Mouse (Mus musculus): ENCODE measurements around the gene Sergef. TPM values are rescaled to one million over a fixed set of nuclear protein-coding genes. Genes with fewer than 3 reads are reported as not detected.

Gene Sergef
- polyA plus RNA-seq, 1 experiment from 2014 or later, result 11.6 TPM

DNA sequence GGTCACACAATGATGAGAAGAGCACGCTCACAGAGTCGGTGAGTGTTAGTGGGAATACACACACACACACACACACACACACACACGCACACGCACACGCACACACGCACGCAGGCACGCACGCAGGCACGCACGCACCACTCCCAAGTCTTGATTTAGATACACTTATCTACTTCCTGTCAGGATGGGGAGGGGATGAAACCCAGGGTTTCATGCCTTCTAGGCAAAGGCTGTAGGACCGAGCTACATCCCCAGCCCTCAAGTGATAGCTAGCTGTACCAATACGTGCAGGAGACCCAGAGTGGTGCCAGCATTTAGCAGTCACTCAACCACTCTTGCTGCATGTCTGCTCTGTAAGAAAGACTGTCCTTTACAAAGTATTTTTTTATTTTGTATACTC, 137.0 kb downstream of the Sergef start:
- no peaks in the 10 kb centered on the region for H3K27me3 ChIP-seq (ENCODE audit: control insufficient read depth, insufficient read depth, low read length)
- H3K9me3 ChIP-seq (replicated peaks; ENCODE audit: control insufficient read depth, low read length), result no peaks in the 10 kb centered on the region
- no peaks in the 10 kb centered on the region for H3K36me3 ChIP-seq (replicated peaks; ENCODE audit: control insufficient read depth, insufficient read depth, low read depth, low read length)
- H3K27ac ChIP-seq (replicated peaks; ENCODE audit: low read depth, low read length), result no peak overlapping the region
- H3K4me1 ChIP-seq (ENCODE audit: control insufficient read depth, insufficient read depth, low read length), result no peaks in the 10 kb centered on the region
- 87% methylated on average over 13 of the region's 13 CpGs for whole genome bisulfite sequencing
- H3K4me3 ChIP-seq (ENCODE audit: low read depth, low read length), result no peak overlapping the region
- DNase-seq (ENCODE audit: low spot score) (no peak), ATAC-seq (replicated peaks; ENCODE audit: insufficient number of reproducible peaks, low FRiP score, low TSS enrichment, low read depth) (no peak)
- H3K9ac ChIP-seq (replicated peaks; ENCODE audit: low read length), result no peak overlapping the region
- H3K4me2 ChIP-seq (ENCODE audit: low read depth, low read length), result no peak overlapping the region

DNA sequence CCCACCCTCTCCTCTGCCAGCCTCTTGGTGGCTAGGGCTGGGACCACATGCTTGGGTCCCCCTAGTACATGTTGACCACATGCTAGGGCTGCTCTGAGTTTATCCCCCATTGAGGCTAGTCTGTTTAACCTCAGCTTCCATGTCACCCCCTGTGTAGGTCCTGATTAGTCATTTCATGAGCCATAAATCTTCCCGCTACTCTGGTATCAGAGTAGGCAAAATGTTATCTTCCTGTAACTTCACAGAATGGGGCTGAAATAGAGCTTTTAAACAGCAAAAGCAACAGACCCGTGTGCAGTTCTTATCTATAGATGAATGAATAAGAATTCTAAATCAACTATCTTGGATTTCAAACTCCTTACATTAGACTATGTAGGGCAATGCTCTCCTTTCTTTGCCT, 138.1 kb downstream of the Sergef start:
- H3K4me3 ChIP-seq (ENCODE audit: low read depth, low read length), result no peak overlapping the region
- H3K9me3 ChIP-seq (replicated peaks; ENCODE audit: control insufficient read depth, low read length), result no peaks in the 10 kb centered on the region
- H3K27me3 ChIP-seq (ENCODE audit: control insufficient read depth, insufficient read depth, low read length), result no peaks in the 10 kb centered on the region
- no peaks in the 10 kb centered on the region for H3K4me1 ChIP-seq (ENCODE audit: control insufficient read depth, insufficient read depth, low read length)
- no peak overlapping the region for H3K27ac ChIP-seq (replicated peaks; ENCODE audit: low read depth, low read length)
- WGBS, result 92% methylated on average over 2 of the region's 2 CpGs
- no peak overlapping the region for H3K9ac ChIP-seq (replicated peaks; ENCODE audit: low read length)
- H3K36me3 ChIP-seq (replicated peaks; ENCODE audit: control insufficient read depth, insufficient read depth, low read depth, low read length), result no peaks in the 10 kb centered on the region
- ATAC-seq (replicated peaks; ENCODE audit: insufficient number of reproducible peaks, low FRiP score, low TSS enrichment, low read depth) (no peak), DNase-seq (ENCODE audit: low spot score) (no peak)
- no peak overlapping the region for H3K4me2 ChIP-seq (ENCODE audit: low read depth, low read length)

DNA sequence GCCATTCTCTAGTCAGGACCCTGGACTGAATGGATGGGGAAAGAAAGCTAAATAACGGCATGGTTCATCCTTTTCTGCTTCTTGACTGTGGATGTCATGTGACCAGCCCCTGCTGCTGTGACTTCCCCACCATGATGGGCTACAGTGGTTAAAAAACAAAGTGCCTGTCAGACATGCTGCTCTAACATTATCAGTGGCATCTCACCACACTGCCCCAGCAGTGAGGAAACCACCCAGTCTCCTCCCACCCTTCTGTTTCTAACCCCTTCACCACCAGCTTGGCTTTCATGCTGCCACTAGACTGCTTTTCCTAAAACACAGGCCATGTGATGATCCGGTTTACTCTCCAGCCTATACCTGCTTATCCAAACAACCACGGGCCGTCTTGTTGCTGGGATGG, 140.0 kb downstream of the Sergef start:
- Histone ChIP-seq H3K4me1 (ENCODE audit: control insufficient read depth, insufficient read depth, low read length) (no peaks in the 10 kb centered on the region), H3K36me3 (replicated peaks; ENCODE audit: control insufficient read depth, insufficient read depth, low read depth, low read length) (no peaks in the 10 kb centered on the region), H3K27ac (replicated peaks; ENCODE audit: low read depth, low read length) (no peak overlapping the region), H3K4me3 (ENCODE audit: low read depth, low read length) (no peak overlapping the region), H3K27me3 (ENCODE audit: control insufficient read depth, insufficient read depth, low read length) (no peaks in the 10 kb centered on the region), H3K9ac (replicated peaks; ENCODE audit: low read length) (no peak overlapping the region), H3K4me2 (ENCODE audit: low read depth, low read length) (no peak overlapping the region), H3K9me3 (replicated peaks; ENCODE audit: control insufficient read depth, low read length) (no peaks in the 10 kb centered on the region)
- DNase-seq (ENCODE audit: low spot score) (no peak), ATAC-seq (replicated peaks; ENCODE audit: insufficient number of reproducible peaks, low FRiP score, low TSS enrichment, low read depth) (no peak)
- WGBS, result 89% methylated on average over 4 of the region's 4 CpGs

DNA sequence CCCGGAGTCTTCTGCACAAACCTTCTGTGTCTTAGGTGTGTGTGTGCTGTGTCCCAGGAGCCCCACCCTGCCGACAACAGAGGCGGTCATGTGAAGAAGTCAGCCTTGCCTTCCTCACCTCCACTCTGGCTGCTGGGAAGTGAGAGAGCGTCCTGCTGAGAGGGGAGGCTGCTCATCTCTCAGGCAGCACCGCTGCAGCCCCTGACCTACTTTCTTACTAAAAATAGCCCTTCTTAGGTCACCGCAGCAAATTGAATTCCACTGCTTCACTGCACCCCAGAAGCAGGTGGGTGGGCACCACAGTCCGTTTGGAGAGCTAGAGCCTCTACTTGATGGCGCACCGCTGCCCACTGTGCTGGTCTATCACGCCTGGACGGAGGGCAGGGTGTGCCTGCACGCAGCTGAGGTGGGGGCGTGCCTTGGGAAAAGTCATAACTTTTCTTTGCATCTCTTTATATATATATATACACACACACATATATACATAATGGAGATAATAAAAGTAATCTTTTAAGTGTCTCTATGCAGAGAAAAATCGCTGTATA, 147.4 kb downstream of the Sergef start:
- Histone ChIP-seq H3K36me3 (replicated peaks; ENCODE audit: control insufficient read depth, insufficient read depth, low read depth, low read length) (no peaks in the 10 kb centered on the region), H3K27me3 (ENCODE audit: control insufficient read depth, insufficient read depth, low read length) (no peaks in the 10 kb centered on the region), H3K27ac (replicated peaks; ENCODE audit: low read depth, low read length) (no peak overlapping the region), H3K4me1 (ENCODE audit: control insufficient read depth, insufficient read depth, low read length) (no peaks in the 10 kb centered on the region), H3K4me3 (ENCODE audit: low read depth, low read length) (no peak overlapping the region), H3K9me3 (replicated peaks; ENCODE audit: control insufficient read depth, low read length) (no peaks in the 10 kb centered on the region), H3K9ac (replicated peaks; ENCODE audit: low read length) (no peak overlapping the region), H3K4me2 (ENCODE audit: low read depth, low read length) (no peak overlapping the region)
- ATAC-seq (replicated peaks; ENCODE audit: insufficient number of reproducible peaks, low FRiP score, low TSS enrichment, low read depth), result no peak
- DNase-seq (ENCODE audit: low spot score), result no peak
- WGBS, result 68% methylated on average over 14 of the region's 14 CpGs

DNA sequence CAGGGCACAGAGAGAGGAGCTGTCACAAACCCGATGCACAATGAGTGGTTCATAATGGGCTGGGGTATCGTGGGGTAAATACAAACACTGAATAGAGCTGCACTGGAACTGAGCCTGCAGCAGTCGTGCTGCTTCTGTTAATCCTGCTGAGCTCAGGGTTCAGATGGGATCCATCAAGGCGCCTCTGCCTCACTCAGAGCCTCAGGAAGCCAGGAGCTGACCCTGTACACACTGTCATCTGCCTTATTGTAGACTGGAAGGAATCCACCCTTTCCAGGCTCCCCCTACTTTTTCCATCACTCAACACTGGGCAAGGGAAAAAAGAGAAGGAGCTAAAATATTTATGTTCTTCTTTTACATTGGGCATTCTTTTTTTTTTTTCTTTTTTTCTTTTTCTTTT, 152.3 kb downstream of the Sergef start:
- Histone ChIP-seq H3K4me2 (ENCODE audit: low read depth, low read length) (no peak overlapping the region), H3K4me1 (ENCODE audit: control insufficient read depth, insufficient read depth, low read length) (no peaks in the 10 kb centered on the region), H3K9ac (replicated peaks; ENCODE audit: low read length) (no peak overlapping the region), H3K9me3 (replicated peaks; ENCODE audit: control insufficient read depth, low read length) (no peaks in the 10 kb centered on the region), H3K27me3 (ENCODE audit: control insufficient read depth, insufficient read depth, low read length) (no peaks in the 10 kb centered on the region), H3K4me3 (ENCODE audit: low read depth, low read length) (no peak overlapping the region), H3K36me3 (replicated peaks; ENCODE audit: control insufficient read depth, insufficient read depth, low read depth, low read length) (no peaks in the 10 kb centered on the region), H3K27ac (replicated peaks; ENCODE audit: low read depth, low read length) (no peak overlapping the region)
- WGBS, result 40% methylated on average over 4 of the region's 4 CpGs
- DNase-seq (ENCODE audit: low spot score) (no peak), ATAC-seq (replicated peaks; ENCODE audit: insufficient number of reproducible peaks, low FRiP score, low TSS enrichment, low read depth) (no peak)

DNA sequence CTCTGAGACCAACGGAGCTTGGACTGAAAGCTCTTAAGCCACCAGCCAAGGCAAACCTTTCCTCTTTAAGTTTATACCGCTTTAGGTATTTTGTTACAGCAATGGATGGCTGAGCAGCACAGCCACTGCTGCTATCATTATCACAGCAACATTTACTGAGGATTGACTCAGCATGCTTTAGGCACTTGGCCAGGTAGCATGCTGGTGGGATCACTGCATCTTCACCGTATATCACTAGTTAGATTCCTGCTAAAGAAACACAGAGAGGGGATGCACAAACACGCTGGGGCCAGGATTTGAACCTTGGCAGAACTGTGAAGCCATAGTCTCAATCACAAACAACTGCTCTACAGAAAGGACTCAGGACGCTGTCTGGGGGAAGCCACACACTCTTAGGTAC, 152.8 kb downstream of the Sergef start:
- ATAC-seq (replicated peaks; ENCODE audit: insufficient number of reproducible peaks, low FRiP score, low TSS enrichment, low read depth), result no peak
- H3K4me2 ChIP-seq (ENCODE audit: low read depth, low read length), result no peak overlapping the region
- H3K4me3 ChIP-seq (ENCODE audit: low read depth, low read length), result no peak overlapping the region
- 81% methylated on average over 5 of the region's 5 CpGs for WGBS
- no peaks in the 10 kb centered on the region for H3K9me3 ChIP-seq (replicated peaks; ENCODE audit: control insufficient read depth, low read length)
- DNase-seq (ENCODE audit: low spot score), result no peak
- no peaks in the 10 kb centered on the region for H3K27me3 ChIP-seq (ENCODE audit: control insufficient read depth, insufficient read depth, low read length)
- no peaks in the 10 kb centered on the region for H3K4me1 ChIP-seq (ENCODE audit: control insufficient read depth, insufficient read depth, low read length)
- H3K9ac ChIP-seq (replicated peaks; ENCODE audit: low read length), result no peak overlapping the region
- no peaks in the 10 kb centered on the region for H3K36me3 ChIP-seq (replicated peaks; ENCODE audit: control insufficient read depth, insufficient read depth, low read depth, low read length)
- H3K27ac ChIP-seq (replicated peaks; ENCODE audit: low read depth, low read length), result no peak overlapping the region

DNA sequence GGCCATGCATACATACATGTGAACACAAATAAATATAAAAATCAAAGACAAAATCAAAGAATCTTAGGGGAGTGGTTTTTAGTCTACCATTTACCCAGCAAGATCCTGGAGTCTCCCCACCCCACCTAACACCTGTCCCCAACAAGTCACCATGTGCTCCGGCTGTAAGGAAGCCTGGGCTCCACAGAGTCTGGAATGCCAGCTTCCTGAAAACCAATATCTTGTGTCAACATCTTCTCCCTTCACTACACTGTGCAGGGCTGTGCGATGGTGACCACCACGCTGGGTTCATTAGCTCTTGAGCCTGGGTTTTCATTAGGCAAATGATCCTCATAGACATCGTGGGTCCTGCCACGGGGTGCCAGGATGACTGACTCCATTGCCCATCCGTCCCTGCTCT, 155.4 kb downstream of the Sergef start:
- Histone ChIP-seq H3K27ac (replicated peaks; ENCODE audit: low read depth, low read length) (no peak overlapping the region), H3K36me3 (replicated peaks; ENCODE audit: control insufficient read depth, insufficient read depth, low read depth, low read length) (no peaks in the 10 kb centered on the region), H3K4me2 (ENCODE audit: low read depth, low read length) (no peak overlapping the region), H3K4me1 (ENCODE audit: control insufficient read depth, insufficient read depth, low read length) (no peaks in the 10 kb centered on the region), H3K9ac (replicated peaks; ENCODE audit: low read length) (no peak overlapping the region), H3K27me3 (ENCODE audit: control insufficient read depth, insufficient read depth, low read length) (no peaks in the 10 kb centered on the region), H3K9me3 (replicated peaks; ENCODE audit: control insufficient read depth, low read length) (no peaks in the 10 kb centered on the region), H3K4me3 (ENCODE audit: low read depth, low read length) (no peak overlapping the region)
- 78% methylated on average over 6 of the region's 6 CpGs for WGBS
- ATAC-seq (replicated peaks; ENCODE audit: insufficient number of reproducible peaks, low FRiP score, low TSS enrichment, low read depth) (no peak), DNase-seq (ENCODE audit: low spot score) (no peak)

DNA sequence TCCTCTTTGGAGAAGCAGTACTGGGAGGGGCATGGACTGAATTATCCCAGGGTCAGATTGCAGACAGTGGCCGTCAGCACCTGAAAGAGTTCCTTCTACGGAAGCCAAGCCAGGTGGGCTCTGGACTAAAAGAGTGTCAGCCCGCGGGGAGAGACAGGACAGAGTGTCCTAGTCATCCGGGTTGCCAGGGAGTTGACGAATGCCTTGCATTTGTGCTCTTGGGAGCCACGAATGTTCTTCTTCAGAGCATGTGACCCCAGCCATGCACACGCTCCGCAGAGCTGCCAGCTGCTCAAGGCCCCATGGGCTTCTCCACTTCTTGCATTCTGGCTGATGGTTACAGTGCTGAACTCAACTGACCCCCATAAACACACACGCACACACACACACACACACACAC, 156.6 kb downstream of the Sergef start:
- 68% methylated on average over 10 of the region's 10 CpGs for whole genome bisulfite sequencing
- Histone ChIP-seq H3K27me3 (ENCODE audit: control insufficient read depth, insufficient read depth, low read length) (no peaks in the 10 kb centered on the region), H3K4me3 (ENCODE audit: low read depth, low read length) (no peak overlapping the region), H3K4me1 (ENCODE audit: control insufficient read depth, insufficient read depth, low read length) (no peaks in the 10 kb centered on the region), H3K27ac (replicated peaks; ENCODE audit: low read depth, low read length) (no peak overlapping the region), H3K36me3 (replicated peaks; ENCODE audit: control insufficient read depth, insufficient read depth, low read depth, low read length) (no peaks in the 10 kb centered on the region), H3K9ac (replicated peaks; ENCODE audit: low read length) (no peak overlapping the region), H3K4me2 (ENCODE audit: low read depth, low read length) (no peak overlapping the region), H3K9me3 (replicated peaks; ENCODE audit: control insufficient read depth, low read length) (no peaks in the 10 kb centered on the region)
- DNase-seq (ENCODE audit: low spot score) (no peak), ATAC-seq (replicated peaks; ENCODE audit: insufficient number of reproducible peaks, low FRiP score, low TSS enrichment, low read depth) (no peak)

All from embryonic facial prominence, embryonic 11.5 days (tissue).